Mouse (Mus musculus) embryonic fibroblast, embryonic 13.5 days (primary cell): ENCODE results near the gene Gsk3b. TPM values are rescaled to one million over a fixed set of nuclear protein-coding genes. Genes with fewer than 3 reads are reported as not detected.
"Not testable (repeated sequence)": the region's sequence is repeated elsewhere in the genome, so short reads cannot be mapped to it uniquely, and the experiment has no call there.

Experiments used
- H3K27ac ChIP-seq: 2 replicates; pipeline ENCODE4 v1.5.1; 2012; ENCODE audit warnings: low read length, control low read depth, inconsistent platforms; ENCODE audit not compliant: insufficient read depth
- H3K4me1 ChIP-seq: 2 replicates; pipeline ENCODE4 v1.6.1; 2011; ENCODE audit warnings: low read length; ENCODE audit not compliant: control insufficient read depth, insufficient read depth
- H3K4me3 ChIP-seq: 2 replicates; pipeline ENCODE4 v1.5.1; 2011; ENCODE audit warnings: mild to moderate bottlenecking, control low read depth, low read length; ENCODE audit not compliant: insufficient read depth
- CTCF ChIP-seq: IDR thresholded peaks from 2 replicates; pipeline ENCODE4 v1.5.1; 2011; ENCODE audit warnings: mild to moderate bottlenecking, control low read depth, low read length, moderate library complexity, borderline replicate concordance; ENCODE audit not compliant: insufficient read depth
- POLR2A ChIP-seq: IDR thresholded peaks from 2 replicates; pipeline ENCODE4 v1.6.1; 2011; ENCODE audit warnings: low read depth, mild to moderate bottlenecking, control low read depth, low read length, moderate library complexity
- polyA plus RNA-seq: library from polyadenylated mRNA; stranded (reverse); fragments of >200 nt; gene quantifications from 2 replicates; pipeline ENCODE4 v1.2.4, GENCODE M21; 2011; ENCODE audit warnings: low read depth; ENCODE audit not compliant: missing spikeins, insufficient read length

The Gsk3b gene
- polyA plus RNA-seq, 1 experiment = 79.6 TPM

DNA sequence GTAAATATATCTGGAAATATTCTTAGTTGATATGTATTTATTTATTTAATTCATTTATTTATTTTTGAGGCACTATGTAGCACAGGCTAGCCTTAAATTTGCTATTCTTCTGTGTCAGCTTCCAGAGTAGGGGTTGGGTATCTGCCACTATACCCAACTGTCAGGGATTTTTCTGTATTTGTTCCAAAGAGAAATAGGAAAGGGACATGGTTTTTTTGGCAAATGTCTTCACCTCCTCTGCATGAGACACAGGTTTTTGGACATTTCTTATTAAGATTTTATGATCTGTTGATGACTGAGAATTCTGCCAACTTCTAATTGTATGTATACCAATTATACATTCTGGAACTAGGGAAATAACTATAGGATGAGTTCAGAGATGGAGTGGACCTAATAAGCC is 10.5 kb downstream of the Gsk3b start:
- no peak overlapping the region for H3K27ac ChIP-seq
- H3K4me3 ChIP-seq = no peak overlapping the region
- H3K4me1 ChIP-seq = peaks cover 3% of the 10 kb centered on the region; the same call in 1 of the 2 replicates
- no peak for TF ChIP-seq POLR2A
- no peak for TF ChIP-seq CTCF

DNA sequence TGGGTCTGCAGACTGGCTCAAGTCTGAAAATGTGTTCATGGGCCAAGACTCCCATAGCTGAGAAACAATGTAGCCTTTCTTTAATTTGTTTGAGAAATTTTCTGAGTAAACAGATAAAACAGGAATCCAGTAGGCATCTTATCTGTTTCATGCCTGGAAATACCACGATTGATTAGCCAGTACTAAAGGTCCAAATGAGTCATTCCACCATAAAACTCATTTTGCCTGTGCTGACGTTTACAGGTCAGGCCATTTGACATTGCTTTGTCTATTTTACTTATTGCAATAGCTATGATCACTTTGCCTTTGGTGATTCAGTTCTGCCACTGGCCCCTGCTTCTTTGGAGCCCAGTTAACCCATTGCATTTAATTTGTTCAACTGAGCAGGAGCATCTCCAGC is 11.8 kb downstream of the Gsk3b start:
- TF ChIP-seq POLR2A (no peak), CTCF (no peak)
- H3K4me3 ChIP-seq = no peak overlapping the region
- H3K27ac ChIP-seq = no peak overlapping the region
- no peaks in the 10 kb centered on the region for H3K4me1 ChIP-seq

DNA sequence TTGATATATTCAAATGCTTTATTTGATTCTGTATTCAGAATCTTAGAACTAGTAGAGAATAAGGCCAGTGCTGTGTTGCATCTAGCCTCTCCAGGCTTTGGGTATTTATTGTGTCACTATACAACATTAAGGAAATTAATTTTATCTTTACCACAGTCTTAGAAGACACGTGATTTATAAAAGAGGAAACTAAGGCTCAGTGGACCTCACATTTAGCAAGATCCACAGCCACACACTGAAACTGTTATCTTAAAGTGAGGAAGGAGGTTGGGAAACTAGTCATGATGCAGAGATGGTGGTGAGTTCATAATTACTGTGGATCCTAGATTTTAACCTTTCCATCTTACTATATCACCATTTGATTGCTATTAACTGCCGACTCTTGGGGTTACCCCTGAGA is 16.7 kb downstream of the Gsk3b start:
- Histone ChIP-seq H3K4me3 (no peak overlapping the region), H3K27ac (no peak overlapping the region), H3K4me1 (peaks cover 4% of the 10 kb centered on the region)
- no peak for TF ChIP-seq CTCF
- no peak for TF ChIP-seq POLR2A

DNA sequence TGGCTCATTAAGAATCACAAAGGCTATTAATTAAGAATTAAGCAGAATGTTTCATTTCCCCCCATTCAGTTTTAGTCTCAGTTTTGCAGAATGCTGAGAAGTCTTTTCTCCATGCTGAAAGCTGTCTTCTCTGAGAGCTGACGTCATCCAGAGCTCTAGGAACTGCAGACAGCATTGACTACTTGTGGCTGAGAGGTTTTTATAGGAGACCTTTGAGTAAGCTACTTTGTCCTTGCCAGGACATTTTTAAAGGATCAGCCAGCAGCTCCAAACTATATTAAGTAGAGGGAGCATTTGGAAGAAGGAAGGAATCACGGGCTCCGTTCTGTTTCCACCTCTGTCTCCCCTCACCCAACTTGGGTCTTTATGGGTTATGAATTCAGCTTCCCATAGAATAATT is 17.7 kb downstream of the Gsk3b start:
- TF ChIP-seq CTCF (no peak), POLR2A (no peak)

DNA sequence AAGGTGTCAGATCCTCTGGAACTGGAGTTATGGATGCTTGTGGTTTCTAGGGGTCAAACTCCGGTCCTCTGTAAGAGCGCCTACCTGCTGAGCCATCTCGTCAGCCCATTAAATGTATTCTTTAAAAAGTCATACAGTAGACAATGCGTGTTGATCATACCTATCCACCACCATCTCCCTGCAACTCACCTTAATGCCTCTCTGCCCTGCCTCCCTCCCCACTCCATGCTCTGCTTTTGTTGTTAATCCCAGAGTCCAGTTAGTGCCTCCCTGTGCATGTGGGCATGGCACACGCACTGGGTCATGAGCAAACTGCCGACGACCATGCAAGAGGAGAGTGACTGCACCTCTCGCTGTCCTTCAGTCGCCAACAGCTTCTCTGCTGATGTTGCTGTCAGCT is 21.2 kb downstream of the Gsk3b start:
- H3K4me3 ChIP-seq = no peak overlapping the region
- TF ChIP-seq POLR2A (no peak), CTCF (no peak)
- peaks cover 4% of the 10 kb centered on the region for H3K4me1 ChIP-seq
- H3K27ac ChIP-seq = no peak overlapping the region

More for the DNA sequence above, 17.7 kb downstream of the Gsk3b start:
- peaks cover 4% of the 10 kb centered on the region for H3K4me1 ChIP-seq
- H3K27ac ChIP-seq = no peak overlapping the region
- no peak overlapping the region for H3K4me3 ChIP-seq

DNA sequence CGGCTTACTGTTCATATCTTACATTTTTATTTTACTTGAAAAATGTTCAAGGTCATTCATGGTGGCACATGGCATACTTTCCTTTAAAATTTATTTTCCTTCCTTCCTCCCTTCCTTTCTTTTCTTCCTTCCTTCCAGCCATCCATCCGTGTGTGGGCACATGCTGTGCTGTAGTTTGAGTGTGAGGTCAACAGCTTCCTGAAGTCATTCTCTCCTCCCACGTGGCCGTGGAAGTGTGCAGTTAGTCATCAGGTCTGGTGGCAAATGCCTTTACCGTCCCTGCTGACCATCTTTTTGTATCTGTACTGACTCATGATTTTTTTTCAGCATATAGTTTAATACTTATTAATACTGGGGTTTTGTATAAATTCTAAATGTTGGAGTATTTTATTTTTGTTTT is 21.8 kb downstream of the Gsk3b start:
- TF ChIP-seq POLR2A (no peak), CTCF (no peak)
- H3K27ac ChIP-seq = no peak overlapping the region
- no peak overlapping the region for H3K4me3 ChIP-seq
- peaks cover 4% of the 10 kb centered on the region for H3K4me1 ChIP-seq

DNA sequence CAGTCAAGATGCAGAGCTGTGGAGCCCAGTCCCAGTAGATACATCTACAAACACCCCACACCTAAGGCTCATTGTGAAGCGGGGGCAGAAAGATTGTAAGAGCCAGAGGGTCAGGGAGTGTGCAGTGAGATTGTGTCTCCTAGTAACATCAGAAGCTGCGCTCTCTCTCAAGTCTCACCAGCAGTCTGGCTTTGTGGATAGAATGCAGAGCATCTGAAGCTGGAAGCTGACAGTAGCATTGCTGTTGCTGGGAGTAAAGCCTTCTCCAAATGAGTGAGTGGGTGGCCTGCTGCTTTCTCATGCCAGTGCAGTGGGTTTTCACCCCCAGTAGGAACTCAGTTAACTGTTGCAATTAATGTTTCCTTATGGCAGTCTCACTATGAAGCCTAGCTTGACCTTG is 25.3 kb downstream of the Gsk3b start:
- Histone ChIP-seq H3K27ac (no peak overlapping the region), H3K4me3 (no peak overlapping the region), H3K4me1 (peaks cover 5% of the 10 kb centered on the region)
- TF ChIP-seq POLR2A = no peak
- TF ChIP-seq CTCF = no peak

DNA sequence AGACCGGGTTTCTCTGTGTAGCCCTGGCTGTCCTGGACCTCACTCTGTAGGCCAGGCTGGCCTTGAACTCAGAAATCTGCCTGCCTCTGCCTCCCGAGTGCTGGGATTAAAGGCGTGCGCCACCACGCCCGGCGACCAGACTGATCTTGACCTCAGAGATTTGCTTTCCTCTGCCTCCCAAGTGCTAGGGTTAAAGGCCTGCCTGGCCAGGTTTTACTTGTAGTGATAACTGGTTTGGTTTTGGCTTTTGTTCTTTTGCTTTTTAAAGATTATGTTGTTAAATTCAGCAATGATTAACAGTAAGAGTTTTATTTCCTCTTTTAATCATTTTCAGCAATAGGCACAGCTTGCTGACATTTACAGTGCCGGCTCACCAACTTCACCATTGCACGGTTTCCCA is 29.1 kb downstream of the Gsk3b start:
- H3K4me3 ChIP-seq, H3K27ac ChIP-seq: not testable (repeated sequence)

DNA sequence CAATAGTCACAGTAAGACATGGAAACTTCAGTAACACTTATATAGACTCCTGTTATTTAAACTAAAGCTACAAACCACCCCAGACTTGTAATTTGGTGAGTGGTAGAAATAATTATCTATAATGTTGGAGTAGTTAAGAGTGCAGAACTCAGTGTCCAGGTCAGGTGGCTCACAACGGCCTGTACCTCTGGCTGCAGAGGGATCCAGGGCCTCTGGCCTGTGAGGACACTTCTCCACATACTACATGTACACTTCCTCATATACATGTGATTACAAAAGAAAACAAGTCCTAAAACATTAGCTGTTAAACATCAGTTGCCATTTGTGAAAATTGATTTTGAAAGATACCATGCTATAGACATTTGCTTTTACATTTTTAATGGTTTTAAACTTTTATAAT is 29.9 kb downstream of the Gsk3b start:
- Histone ChIP-seq H3K4me1 (peaks cover 2% of the 10 kb centered on the region; the same call in 1 of the 2 replicates), H3K4me3 (no peak overlapping the region), H3K27ac (no peak overlapping the region)
- TF ChIP-seq POLR2A (no peak), CTCF (no peak)

More for the DNA sequence above, 29.1 kb downstream of the Gsk3b start:
- H3K4me1 ChIP-seq = not testable (repeated sequence)

DNA sequence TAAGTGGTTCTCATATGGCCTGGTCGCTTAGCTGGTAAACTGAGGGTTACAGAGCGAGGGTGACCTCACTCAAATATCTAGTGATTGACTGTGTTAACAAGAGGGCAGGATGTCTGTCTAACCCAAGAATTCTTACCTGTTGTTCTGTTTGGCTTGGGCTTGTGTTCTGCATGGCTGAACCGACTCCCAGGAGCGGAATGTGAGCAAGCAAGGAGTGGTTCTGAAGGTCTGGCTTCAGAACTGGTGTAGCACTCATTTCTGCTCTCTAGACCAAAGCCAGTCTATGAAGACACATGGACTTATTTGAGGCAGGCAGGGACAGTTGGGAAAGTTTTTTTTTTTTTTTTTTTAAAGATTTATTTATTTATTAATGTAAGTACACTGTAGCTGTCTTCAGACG is 30.5 kb downstream of the Gsk3b start:
- H3K4me1 ChIP-seq = peaks cover 2% of the 10 kb centered on the region; the same call in 1 of the 2 replicates
- TF ChIP-seq CTCF (no peak), POLR2A (no peak)
- no peak overlapping the region for H3K27ac ChIP-seq
- no peak overlapping the region for H3K4me3 ChIP-seq

DNA sequence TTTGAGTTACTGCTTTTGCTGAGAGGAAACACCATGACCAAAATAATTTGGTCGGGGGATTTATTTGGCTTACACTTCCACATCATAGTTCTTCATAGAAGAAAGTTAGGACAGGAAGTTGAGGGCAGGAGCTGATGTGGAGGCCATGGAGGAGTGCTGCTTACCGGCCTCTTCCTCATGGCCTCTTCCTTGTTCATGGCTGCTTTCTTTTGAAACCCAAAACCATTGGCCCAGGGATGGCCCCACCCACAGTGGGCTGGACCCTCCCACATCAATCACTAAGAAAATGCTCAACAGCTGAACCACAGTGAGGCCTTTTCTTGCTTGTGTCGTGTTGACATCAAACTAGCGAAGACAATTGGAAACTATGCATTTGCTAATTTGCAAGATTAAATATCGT is 40.4 kb downstream of the Gsk3b start:
- no peak for TF ChIP-seq CTCF
- no peak for TF ChIP-seq POLR2A
- H3K4me3 ChIP-seq = no peak overlapping the region
- H3K4me1 ChIP-seq = no peaks in the 10 kb centered on the region
- no peak overlapping the region for H3K27ac ChIP-seq
